Mouse (Mus musculus): Measurements from ENCODE around the gene Nckap1l. TPM values are rescaled to one million over a fixed set of nuclear protein-coding genes. Genes with fewer than 3 reads are reported as not detected.

The Nckap1l gene
- total RNA-seq (2023), result 100 to 1,000 TPM; 274 to 276 TPM

DNA sequence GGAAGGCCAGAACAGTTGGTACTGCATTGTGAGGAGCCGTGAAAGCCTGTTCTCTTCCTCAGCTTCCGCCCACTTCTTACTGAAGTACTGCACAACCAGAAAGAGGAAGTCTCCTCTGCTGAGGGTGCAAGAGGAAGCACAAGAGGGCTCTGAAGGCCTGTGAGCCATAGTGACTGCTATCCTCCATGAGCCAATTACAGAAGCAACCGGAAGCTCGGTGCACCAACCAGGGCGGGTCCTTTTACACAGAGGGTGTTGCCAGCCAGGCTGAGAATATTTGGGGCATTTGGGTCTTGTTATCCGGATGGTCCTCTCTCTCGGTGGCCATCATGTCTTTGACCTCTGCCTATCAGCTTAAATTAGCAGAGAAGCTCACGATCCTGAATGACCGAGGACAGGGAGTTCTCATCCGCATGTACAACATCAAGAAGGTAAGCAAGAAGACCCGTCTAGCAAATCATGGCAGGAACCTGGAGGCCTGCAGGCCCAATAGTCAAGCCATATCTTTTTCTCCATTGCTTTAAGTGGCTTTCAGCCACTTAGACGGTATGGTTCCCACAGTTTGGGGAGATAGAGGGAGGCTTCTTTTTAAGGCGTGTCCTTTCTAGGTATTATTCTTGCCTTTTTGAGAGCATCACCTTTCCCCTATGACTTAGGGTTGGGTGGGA lies at the start of gene Nckap1l:
Gene Nckap1l (plus strand): TSS at position 244 of the 668 bp plus-strand sequence.

DNA sequence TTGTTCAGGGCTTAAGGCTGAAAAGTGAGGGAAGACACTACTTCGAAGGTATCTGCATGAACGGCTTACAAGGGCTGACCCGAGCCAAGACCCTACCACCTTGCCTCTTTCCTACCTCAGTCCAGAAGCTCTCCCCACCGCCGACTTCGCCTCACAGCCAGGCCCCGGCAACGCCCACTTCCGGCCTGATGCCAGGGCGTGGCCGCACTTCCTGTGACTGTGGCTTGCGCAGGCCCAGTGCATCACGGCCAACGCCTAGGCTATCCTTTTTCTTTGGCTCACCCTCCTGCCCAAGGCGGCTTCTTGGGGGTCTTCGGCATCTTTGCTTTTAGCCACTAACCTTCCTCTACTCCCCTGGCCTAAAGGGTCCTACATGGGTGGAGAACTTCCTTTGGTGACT lies 23.4 kb upstream of the Nckap1l start, which contains the start of gene Gtsf1:
Gene Gtsf1 (minus strand): TSS at position 230 of the 400 bp plus-strand sequence.

GRCm38 (mm10) chr15:103448369-103448768 lies 5.2 kb upstream of the Nckap1l start, which contains the start of gene Gtsf2:
Gene Gtsf2 (minus strand): TSS chr15:103448469.

DNA sequence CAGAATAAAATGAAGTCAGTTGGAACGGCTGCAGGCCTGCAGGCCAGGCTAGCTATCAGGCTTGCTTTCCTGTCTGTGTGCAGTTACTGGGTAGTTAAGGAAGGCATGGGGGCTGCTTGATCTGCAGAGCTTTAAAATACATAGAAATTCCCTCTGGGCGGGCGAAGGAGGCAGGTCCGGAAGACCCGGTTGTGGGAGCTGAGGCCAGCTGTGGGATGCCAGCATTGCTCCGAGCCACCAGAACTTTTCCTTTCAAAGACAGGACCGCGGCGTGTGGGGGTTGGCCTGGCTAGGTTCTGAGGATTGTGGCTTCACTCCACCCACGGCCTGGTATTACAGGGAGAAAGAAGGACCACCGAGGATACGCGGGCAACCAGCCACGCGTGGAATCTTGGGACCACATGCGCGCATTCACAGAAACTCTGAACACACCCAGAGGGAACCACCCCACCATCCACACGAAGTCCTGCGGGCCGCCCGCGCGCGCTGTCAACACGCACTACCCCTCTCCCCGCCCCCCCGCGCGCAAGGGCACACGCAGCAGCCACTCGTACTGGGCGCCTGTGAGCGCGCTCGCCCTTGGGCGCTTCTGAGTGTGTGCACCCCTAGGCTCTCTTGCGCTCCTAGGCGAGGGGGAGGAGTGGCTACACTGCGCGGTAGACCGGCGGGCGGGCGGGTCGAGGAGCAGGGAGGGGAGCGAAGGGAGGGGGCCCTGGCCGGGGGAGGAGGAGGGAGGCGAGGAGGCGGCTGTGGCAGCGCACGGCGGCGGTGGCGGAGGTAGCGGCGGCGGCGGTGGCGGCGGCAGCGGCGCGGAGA lies 49.0 kb downstream of the Nckap1l start, which contains the start of gene Pde1b:
Gene Pde1b (plus strand): TSS at position 600 of the 816 bp plus-strand sequence.

DNA sequence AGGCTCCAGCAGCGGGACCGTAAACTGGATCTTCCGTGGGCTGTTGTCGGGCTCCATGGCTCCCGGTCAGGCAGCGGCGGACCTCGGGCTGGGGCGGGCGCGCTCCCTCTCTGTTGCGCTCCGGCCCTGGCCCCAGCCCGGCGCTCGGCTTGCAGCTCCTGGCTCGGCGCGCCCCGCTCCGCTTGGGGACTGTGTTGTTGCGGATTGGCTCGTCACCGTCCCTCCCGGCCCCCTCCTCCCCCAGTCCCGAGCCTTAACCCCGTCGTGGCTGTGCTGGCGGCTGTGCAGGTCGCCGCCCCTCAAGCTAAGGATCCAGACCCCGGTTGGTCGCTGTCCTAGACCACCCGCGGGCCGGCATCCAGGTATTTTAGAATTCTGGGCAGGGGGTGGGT lies 84.2 kb downstream of the Nckap1l start, which contains the start of gene Ppp1r1a:
Gene Ppp1r1a (minus strand): TSS at position 182 of the 392 bp plus-strand sequence.

Other genes starting within 250 kb of the Nckap1l start
- gene Cbx5, start 214.0 kb upstream of the Nckap1l start, total RNA-seq (2023), result 10 to 100 TPM; 32.2 to 35.5 TPM
- 100 to 1,000 TPM; 534 to 582 TPM for gene Hnrnpa1, start 213.4 kb upstream of the Nckap1l start, total RNA-seq (2023)
- gene Nfe2, start 195.4 kb upstream of the Nckap1l start, total RNA-seq (2023), result under 1 TPM in 1 of 2 experiments, not detected in 1; 0.36 TPM
- gene Copz1, start 181.1 kb upstream of the Nckap1l start, total RNA-seq (2023), result 10 to 100 TPM; 83.7 to 88.2 TPM
- under 1 TPM in 1 of 2 experiments, not detected in 1; 0.32 TPM for gene Gpr84, start 143.2 kb upstream of the Nckap1l start, total RNA-seq (2023)
- gene Zfp385a, start 113.7 kb upstream of the Nckap1l start, total RNA-seq (2023), result 10 to 100 TPM; 22.7 to 23.8 TPM
- gene Itga5, start 87.0 kb upstream of the Nckap1l start, total RNA-seq (2023), result under 1 TPM in 1 of 2 experiments, not detected in 1; 0.32 TPM
- gene Gtsf1, start 23.3 kb upstream of the Nckap1l start, total RNA-seq (2023), result not detected
- gene Gtsf2, start 5.3 kb upstream of the Nckap1l start, total RNA-seq (2023), result not detected
- gene Pde1b, start 49.2 kb downstream of the Nckap1l start, total RNA-seq (2023), result 10 to 100 TPM; 48.0 to 48.6 TPM
- not detected for gene Ppp1r1a, start 84.2 kb downstream of the Nckap1l start, total RNA-seq (2023)
- gene Glycam1, start 111.3 kb downstream of the Nckap1l start, total RNA-seq (2023), result not detected